Mouse (Mus musculus): ENCODE measurements around the gene Prmt1. TPM values are rescaled to one million over a fixed set of nuclear protein-coding genes. Genes with fewer than 3 reads are reported as not detected.

The Prmt1 gene
- polyA plus RNA-seq, 1 experiment: 47.1 TPM

DNA sequence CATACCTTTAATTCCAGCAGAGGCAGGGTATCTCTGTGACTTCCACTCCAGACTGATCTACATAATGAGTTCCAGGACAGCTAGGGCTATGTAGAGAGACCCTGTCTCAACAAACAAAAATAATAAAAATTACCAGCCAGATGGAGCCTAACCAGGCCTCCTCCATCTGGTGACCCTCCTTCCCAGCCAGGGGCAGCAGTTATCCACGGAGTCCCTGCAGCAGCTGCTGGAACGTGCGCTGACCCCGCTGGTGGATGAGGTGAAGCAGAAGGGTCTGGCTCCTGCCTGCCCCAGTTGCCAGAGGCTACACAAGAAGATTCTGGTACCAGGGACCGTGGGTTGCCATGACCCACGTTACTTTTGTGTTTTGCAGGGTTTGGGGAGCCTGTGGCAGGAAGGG, 30.1 kb downstream of the Prmt1 start:
- H3K4me3 ChIP-seq (ENCODE audit: insufficient read depth, low read depth, low read length): no peak overlapping the region

GRCm38 (mm10) chr7:44955628-44956027, 30.7 kb downstream of the Prmt1 start:
- no peak overlapping the region for H3K4me3 ChIP-seq (ENCODE audit: insufficient read depth, low read depth, low read length)
- no peaks in the 10 kb centered on the region for H3K4me1 ChIP-seq (ENCODE audit: control insufficient read depth, insufficient read depth, insufficient read length, low read length)
- H3K27ac ChIP-seq (replicated peaks; ENCODE audit: low read depth, low read length): no peak overlapping the region

More for the DNA sequence above, 30.1 kb downstream of the Prmt1 start:
- Histone ChIP-seq H3K4me1 (ENCODE audit: control insufficient read depth, insufficient read depth, insufficient read length, low read length) (no peaks in the 10 kb centered on the region), H3K27ac (replicated peaks; ENCODE audit: low read depth, low read length) (no peak overlapping the region)

DNA sequence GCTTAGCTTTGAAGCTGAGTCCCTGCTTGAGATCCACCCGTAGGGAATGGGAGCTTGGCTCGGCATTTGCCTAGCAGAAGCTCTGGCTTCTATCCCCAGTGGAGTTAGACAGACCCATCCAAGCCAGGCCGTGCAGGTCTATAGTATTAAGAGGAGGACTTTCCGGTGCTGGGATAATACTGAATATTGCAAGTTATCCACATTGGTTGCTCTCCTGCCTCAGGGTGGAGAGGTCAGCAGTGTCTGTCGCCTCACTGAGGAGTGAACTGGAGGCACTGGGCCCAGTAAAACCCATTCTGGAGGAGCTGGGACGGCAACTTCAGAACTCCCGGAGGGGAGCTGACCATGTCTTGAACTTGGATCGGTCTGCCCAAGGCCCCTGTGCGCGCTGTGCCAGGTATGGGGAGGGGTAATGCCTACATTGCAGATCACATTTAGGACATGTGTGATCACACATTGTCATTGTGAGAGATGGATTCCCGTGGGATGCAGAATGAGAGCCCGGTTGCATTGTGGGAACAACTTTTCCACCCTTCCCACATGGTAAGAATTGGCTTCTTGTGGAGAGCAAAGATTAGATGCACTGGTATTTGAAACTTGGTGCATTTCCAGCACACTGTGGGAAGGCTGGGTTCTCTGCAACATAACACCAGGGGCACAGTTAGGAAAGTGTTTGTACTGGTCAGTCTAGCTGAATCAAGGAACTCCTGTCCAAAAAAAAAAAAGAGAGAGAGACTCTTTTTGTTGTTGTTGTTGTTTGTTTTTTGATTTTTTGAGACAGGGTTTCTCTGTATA, 32.1 kb downstream of the Prmt1 start:
- Histone ChIP-seq H3K4me3 (ENCODE audit: insufficient read depth, low read depth, low read length) (no peak overlapping the region), H3K4me1 (ENCODE audit: control insufficient read depth, insufficient read depth, insufficient read length, low read length) (no peaks in the 10 kb centered on the region), H3K27ac (replicated peaks; ENCODE audit: low read depth, low read length) (no peak overlapping the region)

DNA sequence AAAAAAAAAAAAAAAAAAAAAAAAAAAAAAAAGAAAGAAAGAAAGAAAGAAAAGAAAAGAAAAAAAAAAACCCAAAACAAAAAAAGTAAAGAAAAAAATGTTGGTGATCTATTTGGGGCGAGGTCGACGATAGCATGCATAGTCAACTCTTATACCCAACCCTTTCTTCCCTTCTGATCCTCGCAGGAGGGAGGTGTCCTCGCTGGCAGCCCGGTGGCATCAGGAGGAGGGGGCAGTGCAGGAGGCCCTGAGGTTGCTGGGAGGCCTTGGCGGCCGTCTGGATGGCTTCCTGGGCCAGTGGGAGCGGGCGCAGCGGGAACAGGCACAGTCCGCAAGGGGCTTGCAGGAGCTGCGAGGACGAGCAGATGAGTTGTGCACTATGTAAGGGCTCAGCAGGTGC, 32.8 kb downstream of the Prmt1 start:
- no peak overlapping the region for H3K4me3 ChIP-seq (ENCODE audit: insufficient read depth, low read depth, low read length)
- no peaks in the 10 kb centered on the region for H3K4me1 ChIP-seq (ENCODE audit: control insufficient read depth, insufficient read depth, insufficient read length, low read length)
- no peak overlapping the region for H3K27ac ChIP-seq (replicated peaks; ENCODE audit: low read depth, low read length)

DNA sequence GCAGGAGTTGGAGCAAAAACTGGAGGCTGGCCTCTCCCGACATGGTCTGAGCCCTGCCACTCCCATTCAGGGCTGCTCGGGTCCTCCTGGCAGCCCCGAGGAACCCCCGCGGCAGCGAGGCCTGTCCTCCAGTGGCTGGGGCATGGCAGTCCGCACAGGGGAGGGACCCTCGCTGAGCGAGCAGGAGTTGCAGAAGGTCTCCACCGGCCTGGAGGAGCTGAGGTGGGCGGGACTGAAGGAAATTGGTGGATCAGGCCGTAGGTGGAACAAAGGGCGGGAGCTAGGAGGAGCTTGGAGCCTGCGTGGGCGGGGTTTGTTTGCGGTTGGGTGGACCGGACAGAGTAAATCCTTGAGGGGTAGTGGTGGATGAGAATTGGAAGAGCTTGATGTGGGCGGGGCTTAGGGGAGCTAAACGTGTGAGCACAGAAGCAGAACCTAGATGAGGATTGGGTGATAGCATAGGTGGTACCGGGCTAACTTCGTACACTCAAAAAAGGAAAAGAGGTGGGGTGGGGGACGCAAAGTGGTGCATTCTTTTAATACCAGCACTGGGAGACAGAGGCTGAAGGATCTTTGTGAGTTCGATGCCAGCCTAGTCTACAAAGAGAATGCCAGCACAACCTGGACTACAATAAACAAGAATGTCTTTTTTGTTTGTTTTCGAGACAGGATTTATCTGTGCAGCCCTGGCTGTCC, 33.6 kb downstream of the Prmt1 start:
- Histone ChIP-seq H3K27ac (replicated peaks; ENCODE audit: low read depth, low read length) (0 out of 2 replicates have a peak overlapping the region, but pooled peaks have one; percentile 5), H3K4me1 (ENCODE audit: control insufficient read depth, insufficient read depth, insufficient read length, low read length) (no peaks in the 10 kb centered on the region), H3K4me3 (ENCODE audit: insufficient read depth, low read depth, low read length) (peak overlapping the region; percentile 86)

GRCm38 (mm10) chr7:44951960-44952359, 34.4 kb downstream of the Prmt1 start:
- Histone ChIP-seq H3K27ac (replicated peaks; ENCODE audit: low read depth, low read length) (0 out of 2 replicates have a peak overlapping the region, but pooled peaks have one; percentile 12), H3K4me1 (ENCODE audit: control insufficient read depth, insufficient read depth, insufficient read length, low read length) (no peaks in the 10 kb centered on the region), H3K4me3 (ENCODE audit: insufficient read depth, low read depth, low read length) (peak overlapping the region; percentile 86)

DNA sequence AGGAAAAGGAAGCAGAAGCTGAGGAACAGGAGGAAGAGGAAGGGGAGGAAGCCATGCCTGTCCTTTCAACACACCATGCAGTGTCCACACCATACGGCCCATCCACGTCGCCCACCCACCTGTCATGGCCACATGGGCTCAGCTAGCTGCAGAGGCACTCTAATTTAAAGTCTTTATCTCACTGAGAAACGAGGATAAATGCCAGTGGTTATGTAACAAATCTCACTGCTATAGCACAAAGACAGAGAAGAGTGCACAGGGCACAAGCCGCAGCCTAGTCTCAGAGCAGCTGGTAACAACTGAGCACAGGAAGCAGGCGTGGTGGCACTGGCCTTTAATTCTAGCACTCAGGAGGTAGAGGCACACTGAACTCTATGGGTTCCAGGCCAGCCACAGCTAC, 36.4 kb downstream of the Prmt1 start:
- no peak overlapping the region for H3K27ac ChIP-seq (replicated peaks; ENCODE audit: low read depth, low read length)
- no peaks in the 10 kb centered on the region for H3K4me1 ChIP-seq (ENCODE audit: control insufficient read depth, insufficient read depth, insufficient read length, low read length)
- no peak overlapping the region for H3K4me3 ChIP-seq (ENCODE audit: insufficient read depth, low read depth, low read length)

DNA sequence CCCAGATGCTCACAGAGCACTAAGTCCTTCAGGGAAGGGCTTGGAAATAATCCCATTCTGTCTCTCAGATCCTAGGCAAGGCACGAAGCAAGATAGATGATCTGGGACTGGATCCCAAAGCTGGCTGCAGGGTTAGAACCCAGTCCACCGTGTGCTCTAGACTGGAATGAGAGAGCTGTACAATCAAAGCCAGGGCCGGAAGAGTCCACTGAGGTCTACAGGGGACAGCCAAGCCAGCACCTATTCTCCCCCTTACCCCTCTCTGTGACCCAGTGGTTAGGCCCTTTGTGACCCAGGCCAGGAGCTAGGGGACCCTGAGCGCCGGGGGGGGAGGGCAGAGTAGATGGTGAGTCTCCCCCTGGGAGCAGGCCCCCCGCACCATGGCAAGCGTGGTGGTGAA, 43.5 kb downstream of the Prmt1 start, which contains the start of gene Tsks:
Tsks (plus strand) TSS at position 301 of the 400 bp plus-strand sequence.
- H3K4me3 ChIP-seq (ENCODE audit: insufficient read depth, low read depth, low read length): no peak within 1 kb of the TSS
- no peak within 1 kb of the TSS for H3K27ac ChIP-seq (replicated peaks; ENCODE audit: low read depth, low read length)
- H3K4me1 ChIP-seq (ENCODE audit: control insufficient read depth, insufficient read depth, insufficient read length, low read length): no peaks in the 10 kb centered on the region

DNA sequence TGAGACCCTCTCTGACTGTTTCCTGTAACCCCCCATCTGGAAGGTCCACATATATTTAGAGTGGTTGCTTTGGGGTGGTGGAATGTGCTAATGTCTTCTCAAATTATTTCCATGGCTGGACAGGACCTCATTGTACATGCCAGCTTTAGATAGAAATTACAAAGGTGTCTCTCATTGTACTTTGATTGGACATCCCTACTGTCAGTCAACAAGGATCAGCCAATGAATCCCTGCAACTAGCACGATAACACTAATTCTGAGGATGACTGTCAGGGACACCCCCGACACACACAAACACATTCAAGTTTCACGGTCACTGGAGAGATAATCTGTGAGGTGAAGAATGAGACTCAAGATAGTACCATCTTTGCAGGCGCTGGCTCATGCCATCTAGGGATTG, 47.7 kb downstream of the Prmt1 start:
- H3K4me3 ChIP-seq (ENCODE audit: insufficient read depth, low read depth, low read length): no peak overlapping the region
- H3K27ac ChIP-seq (replicated peaks; ENCODE audit: low read depth, low read length): no peak overlapping the region
- H3K4me1 ChIP-seq (ENCODE audit: control insufficient read depth, insufficient read depth, insufficient read length, low read length): no peaks in the 10 kb centered on the region

- peak within 1 kb of the TSS; percentile 85 for H3K27ac ChIP-seq (replicated peaks; ENCODE audit: low read depth, low read length)
- peaks cover 11% of the 10 kb centered on the region; the same call in 1 of the 2 replicates for H3K4me1 ChIP-seq (ENCODE audit: control insufficient read depth, insufficient read depth, insufficient read length, low read length)
- H3K4me3 ChIP-seq (ENCODE audit: insufficient read depth, low read depth, low read length): peak within 1 kb of the TSS; percentile 90
Measured at GRCm38 (mm10) chr7:44929204-44930151, 56.9 kb downstream of the Prmt1 start, which contains the start of gene Ap2a1. Gene Ap2a1, minus strand, starts transcription at chr7:44929496.

- Histone ChIP-seq H3K4me3 (ENCODE audit: insufficient read depth, low read depth, low read length) (peak overlapping the region; percentile 90), H3K27ac (replicated peaks; ENCODE audit: low read depth, low read length) (peak overlapping the region; percentile 85; the same call in 1 of the 2 replicates), H3K4me1 (ENCODE audit: control insufficient read depth, insufficient read depth, insufficient read length, low read length) (peaks cover 11% of the 10 kb centered on the region; the same call in 1 of the 2 replicates)
Measured at GRCm38 (mm10) chr7:44928570-44928969, 57.8 kb downstream of the Prmt1 start.

Other genes with a start within 250 kb of the Prmt1 start
- 10.9 and 19.7 TPM in 2 replicates for gene Vrk3, start 238.2 kb downstream of the Prmt1 start, polyA plus RNA-seq (2012; ENCODE audit: insufficient read depth, insufficient read length, missing spikeins)
- not detected in 2 replicates for gene Zfp473, start 235.5 kb downstream of the Prmt1 start, polyA plus RNA-seq (2012; ENCODE audit: insufficient read depth, insufficient read length, missing spikeins)
- gene Nup62, start 170.5 kb downstream of the Prmt1 start, polyA plus RNA-seq (2012; ENCODE audit: insufficient read depth, insufficient read length, missing spikeins): 8.2 and 17.3 TPM in 2 replicates
- 0.54 and 1.2 TPM in 2 replicates for gene Il4i1, start 170.2 kb downstream of the Prmt1 start, polyA plus RNA-seq (2012; ENCODE audit: insufficient read depth, insufficient read length, missing spikeins)
- 252 and 500 TPM in 2 replicates for gene Atf5, start 169.9 kb downstream of the Prmt1 start, polyA plus RNA-seq (2012; ENCODE audit: insufficient read depth, insufficient read length, missing spikeins)
- gene Akt1s1, start 137.6 kb downstream of the Prmt1 start, polyA plus RNA-seq (2012; ENCODE audit: insufficient read depth, insufficient read length, missing spikeins): 42.8 and 49.8 TPM in 2 replicates
- 24.5 and 28.2 TPM in 2 replicates for gene Tbc1d17, start 137.5 kb downstream of the Prmt1 start, polyA plus RNA-seq (2012; ENCODE audit: insufficient read depth, insufficient read length, missing spikeins)
- 15.7 and 20.2 TPM in 2 replicates for gene Pnkp, start 129.4 kb downstream of the Prmt1 start, polyA plus RNA-seq (2012; ENCODE audit: insufficient read depth, insufficient read length, missing spikeins)
- 68.5 and 73.6 TPM in 2 replicates for gene Ptov1, start 116.8 kb downstream of the Prmt1 start, polyA plus RNA-seq (2012; ENCODE audit: insufficient read depth, insufficient read length, missing spikeins)
- 21.6 and 21.8 TPM in 2 replicates for gene Med25, start 93.9 kb downstream of the Prmt1 start, polyA plus RNA-seq (2012; ENCODE audit: insufficient read depth, insufficient read length, missing spikeins)
- gene Fuz, start 90.5 kb downstream of the Prmt1 start, polyA plus RNA-seq (2012; ENCODE audit: insufficient read depth, insufficient read length, missing spikeins): 12.7 and 17.1 TPM in 2 replicates
- 21.5 and 23.0 TPM in 2 replicates for gene Ap2a1, start 57.1 kb downstream of the Prmt1 start, polyA plus RNA-seq (2012; ENCODE audit: insufficient read depth, insufficient read length, missing spikeins)
- not detected in 2 replicates for gene Tsks, start 43.4 kb downstream of the Prmt1 start, polyA plus RNA-seq (2012; ENCODE audit: insufficient read depth, insufficient read length, missing spikeins)
- gene Cpt1c, start 11.7 kb downstream of the Prmt1 start, polyA plus RNA-seq (2012; ENCODE audit: insufficient read depth, insufficient read length, missing spikeins): 0.58 and 0.75 TPM in 2 replicates
- 40.8 and 41.4 TPM in 2 replicates for gene Irf3, start 11.1 kb upstream of the Prmt1 start, polyA plus RNA-seq (2012; ENCODE audit: insufficient read depth, insufficient read length, missing spikeins)
- gene Bcl2l12, start 12.1 kb upstream of the Prmt1 start, polyA plus RNA-seq (2012; ENCODE audit: insufficient read depth, insufficient read length, missing spikeins): 8.9 and 9.1 TPM in 2 replicates
- 26.3 and 27.5 TPM in 2 replicates for gene Scaf1, start 29.8 kb upstream of the Prmt1 start, polyA plus RNA-seq (2012; ENCODE audit: insufficient read depth, insufficient read length, missing spikeins)
- gene Rras, start 31.4 kb upstream of the Prmt1 start, polyA plus RNA-seq (2012; ENCODE audit: insufficient read depth, insufficient read length, missing spikeins): 76.5 and 82.6 TPM in 2 replicates
- gene Prr12, start 66.3 kb upstream of the Prmt1 start, polyA plus RNA-seq (2012; ENCODE audit: insufficient read depth, insufficient read length, missing spikeins): 4.8 and 5.4 TPM in 2 replicates
- gene Nosip, start 75.9 kb upstream of the Prmt1 start, polyA plus RNA-seq (2012; ENCODE audit: insufficient read depth, insufficient read length, missing spikeins): 24.3 and 26.8 TPM in 2 replicates
- 17.2 and 33.8 TPM in 2 replicates for gene Prrg2, start 76.1 kb upstream of the Prmt1 start, polyA plus RNA-seq (2012; ENCODE audit: insufficient read depth, insufficient read length, missing spikeins)
- gene Rcn3, start 105.7 kb upstream of the Prmt1 start, polyA plus RNA-seq (2012; ENCODE audit: insufficient read depth, insufficient read length, missing spikeins): 12.7 and 16.4 TPM in 2 replicates
- 167 and 170 TPM in 2 replicates for gene Fcgrt, start 117.3 kb upstream of the Prmt1 start, polyA plus RNA-seq (2012; ENCODE audit: insufficient read depth, insufficient read length, missing spikeins)
- gene Rps11, start 137.9 kb upstream of the Prmt1 start, polyA plus RNA-seq (2012; ENCODE audit: insufficient read depth, insufficient read length, missing spikeins): 1,258 and 1,344 TPM in 2 replicates
- 1,142 and 1,278 TPM in 2 replicates for gene Rpl13a, start 142.2 kb upstream of the Prmt1 start, polyA plus RNA-seq (2012; ENCODE audit: insufficient read depth, insufficient read length, missing spikeins)
- gene Gm45713, start 149.7 kb upstream of the Prmt1 start, polyA plus RNA-seq (2012; ENCODE audit: insufficient read depth, insufficient read length, missing spikeins): not detected in 2 replicates
- gene Flt3l, start 149.9 kb upstream of the Prmt1 start, polyA plus RNA-seq (2012; ENCODE audit: insufficient read depth, insufficient read length, missing spikeins): 5.9 and 6.8 TPM in 2 replicates
- 50.5 and 66.3 TPM in 2 replicates for gene Pih1d1, start 167.7 kb upstream of the Prmt1 start, polyA plus RNA-seq (2012; ENCODE audit: insufficient read depth, insufficient read length, missing spikeins)
- gene Aldh16a1, start 168.0 kb upstream of the Prmt1 start, polyA plus RNA-seq (2012; ENCODE audit: insufficient read depth, insufficient read length, missing spikeins): 28.0 and 30.9 TPM in 2 replicates
- not detected in 2 replicates for gene Slc17a7, start 177.4 kb upstream of the Prmt1 start, polyA plus RNA-seq (2012; ENCODE audit: insufficient read depth, insufficient read length, missing spikeins)
- gene Gfy, start 193.0 kb upstream of the Prmt1 start, polyA plus RNA-seq (2012; ENCODE audit: insufficient read depth, insufficient read length, missing spikeins): not detected in 2 replicates
- not detected in 2 replicates for gene Pth2, start 194.4 kb upstream of the Prmt1 start, polyA plus RNA-seq (2012; ENCODE audit: insufficient read depth, insufficient read length, missing spikeins)
- gene Ccdc155, start 218.3 kb upstream of the Prmt1 start, polyA plus RNA-seq (2012; ENCODE audit: insufficient read depth, insufficient read length, missing spikeins): not detected in 2 replicates
- gene Dkkl1, start 225.6 kb upstream of the Prmt1 start, polyA plus RNA-seq (2012; ENCODE audit: insufficient read depth, insufficient read length, missing spikeins): not detected in 2 replicates
- gene Tead2, start 229.2 kb upstream of the Prmt1 start, polyA plus RNA-seq (2012; ENCODE audit: insufficient read depth, insufficient read length, missing spikeins): 3.2 and 4.9 TPM in 2 replicates